Mouse (Mus musculus) small intestine, adult 2 months (tissue): Measurements from ENCODE around the gene Gm7534. TPM values are rescaled to one million over a fixed set of nuclear protein-coding genes. Genes with fewer than 3 reads are reported as not detected.

Source experiments
- H3K27ac ChIP-seq: fragments of 200-500 bp; 2 replicates; pipeline ENCODE4 v1.5.1; 2012; ENCODE audit warnings: low read depth, low read length, control low read depth, inconsistent platforms; ENCODE audit not compliant: insufficient read depth
- H3K27me3 ChIP-seq: fragments of 200-500 bp; 2 replicates; pipeline ENCODE4 v1.6.1; 2012; ENCODE audit warnings: mild to moderate bottlenecking, moderate library complexity, low read length, inconsistent platforms; ENCODE audit not compliant: control insufficient read depth, insufficient read depth
- H3K36me3 ChIP-seq: fragments of 200-500 bp; 2 replicates; pipeline ENCODE4 v1.6.1; 2012; ENCODE audit warnings: mild to moderate bottlenecking, low read length, control low read depth, inconsistent platforms; ENCODE audit not compliant: control insufficient read depth, insufficient read depth
- H3K4me1 ChIP-seq: fragments of 200-500 bp; 2 replicates; pipeline ENCODE4 v1.6.1; 2012; ENCODE audit warnings: low read length, inconsistent platforms, mixed read lengths; ENCODE audit not compliant: control insufficient read depth, insufficient read depth, insufficient read length
- H3K4me3 ChIP-seq: fragments of 200-500 bp; 2 replicates; pipeline ENCODE4 v1.5.1; 2012; ENCODE audit warnings: low read depth, mild to moderate bottlenecking, control low read depth, inconsistent platforms, low read length, moderate library complexity
- CTCF ChIP-seq: fragments of 200-500 bp; IDR thresholded peaks from 2 replicates; pipeline ENCODE4 v1.5.1; 2012; ENCODE audit warnings: low read depth, mild to moderate bottlenecking, control low read depth, inconsistent platforms, low read length, moderate library complexity, mixed read lengths; ENCODE audit not compliant: insufficient replicate concordance, insufficient read length; ENCODE audit errors: extremely low read depth
- POLR2A ChIP-seq: fragments of 200-500 bp; IDR thresholded peaks from 2 replicates; pipeline ENCODE4 v1.6.1; 2012; ENCODE audit warnings: low read depth, mild to moderate bottlenecking, control low read depth, inconsistent platforms, low read length, moderate library complexity
- WGBS: fragments of 180-500 bp; shearing (Covaris S2); methylation state at CpG from one replicate; pipeline ENCODE4 v1.1.7; 2018; 5-methylcytosine and 5-hydroxymethylcytosine counted together
- polyA plus RNA-seq: library from polyadenylated mRNA; depleted of rRNA; stranded (reverse); fragments of >200 nt; gene quantifications from 2 replicates; pipeline ENCODE4 v1.2.3, GENCODE M21; 2012

Gene Gm7534
- polyA plus RNA-seq, 1 experiment: not detected

- no peak overlapping the region for H3K27ac ChIP-seq
- H3K4me1 ChIP-seq: peaks cover 11% of the 10 kb centered on the region; the same call in 1 of the 2 replicates
- 78% methylated on average over 5 of the region's 5 CpGs for WGBS
- H3K4me3 ChIP-seq: no peak overlapping the region
- TF ChIP-seq POLR2A (no peak), CTCF (no peak)
- H3K36me3 ChIP-seq: peaks cover 38% of the 10 kb centered on the region
- no peaks in the 10 kb centered on the region for H3K27me3 ChIP-seq
Observed at GRCm38 (mm10) chr4:134234876-134235275, 32.1 kb upstream of the Gm7534 start.

- Histone ChIP-seq H3K36me3 (peaks cover 48% of the 10 kb centered on the region), H3K27ac (peak overlapping the region; percentile 23; the same call in 1 of the 2 replicates), H3K4me3 (no peak overlapping the region), H3K4me1 (peaks cover 2% of the 10 kb centered on the region; the same call in 1 of the 2 replicates), H3K27me3 (no peaks in the 10 kb centered on the region)
- 18% methylated on average over 8 of the region's 8 CpGs for WGBS
- TF ChIP-seq CTCF (no peak), POLR2A (no peak)
Observed at GRCm38 (mm10) chr4:134230431-134230830, 27.6 kb upstream of the Gm7534 start.

- Histone ChIP-seq H3K27me3 (no peaks in the 10 kb centered on the region), H3K27ac (no peak within 1 kb of the TSS)
- WGBS: 79% methylated on average over 8 of the region's 8 CpGs
Observed at GRCm38 (mm10) chr4:134227194-134227593, 24.4 kb upstream of the Gm7534 start, which contains the start of gene Catsper4. TSS of gene Catsper4 (minus strand) at chr4:134227383.

GRCm38 (mm10) chr4:134222793-134223600 lies 20.2 kb upstream of the Gm7534 start:
- H3K27me3 ChIP-seq: no peaks in the 10 kb centered on the region
- H3K36me3 ChIP-seq: peaks cover 5% of the 10 kb centered on the region
- H3K4me1 ChIP-seq: peaks cover 4% of the 10 kb centered on the region; the same call in 1 of the 2 replicates
- WGBS: 28% methylated on average over 11 of the region's 11 CpGs
- peak overlapping the region; percentile 54 for H3K27ac ChIP-seq
- no peak overlapping the region for H3K4me3 ChIP-seq
- TF ChIP-seq CTCF: no peak
- TF ChIP-seq POLR2A: no peak

More at GRCm38 (mm10) chr4:134227194-134227593, 24.4 kb upstream of the Gm7534 start, which contains the start of gene Catsper4:
- no peak within 1 kb of the TSS for H3K4me3 ChIP-seq
- TF ChIP-seq POLR2A: no peak
- no peak for TF ChIP-seq CTCF
- H3K36me3 ChIP-seq: peaks cover 27% of the 10 kb centered on the region
- H3K4me1 ChIP-seq: peaks cover 7% of the 10 kb centered on the region; the same call in 1 of the 2 replicates

- Histone ChIP-seq H3K4me3 (no peak overlapping the region), H3K27me3 (no peaks in the 10 kb centered on the region), H3K36me3 (no peaks in the 10 kb centered on the region), H3K27ac (no peak overlapping the region), H3K4me1 (no peaks in the 10 kb centered on the region)
- TF ChIP-seq POLR2A: no peak
- WGBS: 55% methylated on average over 6 of the region's 6 CpGs
Observed at GRCm38 (mm10) chr4:134206488-134207053, 3.8 kb upstream of the Gm7534 start.

- Histone ChIP-seq H3K27ac (no peak overlapping the region), H3K27me3 (no peaks in the 10 kb centered on the region), H3K36me3 (no peaks in the 10 kb centered on the region), H3K4me3 (no peak overlapping the region), H3K4me1 (no peaks in the 10 kb centered on the region)
- TF ChIP-seq CTCF: no peak
- TF ChIP-seq POLR2A: no peak
- WGBS: 79% methylated on average over 17 of the region's 17 CpGs
Observed at GRCm38 (mm10) chr4:134203340-134203896, 614 bp upstream of the Gm7534 start.

- no peak for TF ChIP-seq POLR2A
- TF ChIP-seq CTCF: no peak
- H3K27ac ChIP-seq: no peak overlapping the region
- no peaks in the 10 kb centered on the region for H3K4me1 ChIP-seq
- H3K27me3 ChIP-seq: no peaks in the 10 kb centered on the region
- no peaks in the 10 kb centered on the region for H3K36me3 ChIP-seq
- 69% methylated on average over 2 of the region's 2 CpGs for WGBS
- no peak overlapping the region for H3K4me3 ChIP-seq
Observed at GRCm38 (mm10) chr4:134199371-134199770, 3.4 kb downstream of the Gm7534 start.
